Mouse (Mus musculus) c-Kit-negative CD71-positive TER-119-positive erythroid progenitor cells, embryonic 14.5 days (primary cell): Measurements from ENCODE around the gene Sh3bgrl3.

ENCODE experiments used
- DNase-seq: peaks from one replicate; pipeline ENCODE4 v3.0.0-alpha.2; 2013; ENCODE audit warnings: low read depth, low spot score

Sh3bgrl3 gene

GRCm38 (mm10) chr4:134128983-134129362 is 384 bp upstream of the Sh3bgrl3 start:
- DNase-seq = no peak

- no peak for DNase-seq
Observed at GRCm38 (mm10) chr4:134127793-134128192, 796 bp downstream of the Sh3bgrl3 start.

- no peak for DNase-seq
Observed at GRCm38 (mm10) chr4:134127121-134127455, 1.5 kb downstream of the Sh3bgrl3 start.

GRCm38 (mm10) chr4:134126300-134127120 is 2.1 kb downstream of the Sh3bgrl3 start:
- DNase-seq = no peak

GRCm38 (mm10) chr4:134125383-134126060 is 3.1 kb downstream of the Sh3bgrl3 start:
- DNase-seq = no peak

GRCm38 (mm10) chr4:134123680-134124551 is 4.7 kb downstream of the Sh3bgrl3 start:
- DNase-seq = no peak

- DNase-seq = no peak
Observed at GRCm38 (mm10) chr4:134123147-134123546, 5.4 kb downstream of the Sh3bgrl3 start.

- no peak for DNase-seq
Observed at GRCm38 (mm10) chr4:134122281-134122680, 6.3 kb downstream of the Sh3bgrl3 start.

- no peak for DNase-seq
Observed at GRCm38 (mm10) chr4:134121571-134121970, 7.0 kb downstream of the Sh3bgrl3 start.

- DNase-seq = no peak
Observed at GRCm38 (mm10) chr4:134120916-134121315, 7.7 kb downstream of the Sh3bgrl3 start.

GRCm38 (mm10) chr4:134120192-134120805 is 8.3 kb downstream of the Sh3bgrl3 start:
- DNase-seq = no peak

- no peak for DNase-seq
Observed at GRCm38 (mm10) chr4:134119644-134120043, 8.9 kb downstream of the Sh3bgrl3 start.

- no peak for DNase-seq
Observed at GRCm38 (mm10) chr4:134119042-134119441, 9.5 kb downstream of the Sh3bgrl3 start.

- DNase-seq = no peak
Observed at GRCm38 (mm10) chr4:134118126-134118800, 10.3 kb downstream of the Sh3bgrl3 start.

- no peak for DNase-seq
Observed at GRCm38 (mm10) chr4:134117012-134117411, 11.6 kb downstream of the Sh3bgrl3 start.

- DNase-seq = no peak
Observed at GRCm38 (mm10) chr4:134116501-134116900, 12.1 kb downstream of the Sh3bgrl3 start.

- DNase-seq = no peak
Observed at GRCm38 (mm10) chr4:134115215-134116144, 13.1 kb downstream of the Sh3bgrl3 start.

- no peak for DNase-seq
Observed at GRCm38 (mm10) chr4:134114038-134114437, 14.6 kb downstream of the Sh3bgrl3 start.

GRCm38 (mm10) chr4:134113356-134113994 is 15.1 kb downstream of the Sh3bgrl3 start:
- no peak for DNase-seq

- no peak for DNase-seq
Observed at GRCm38 (mm10) chr4:134112403-134112802, 16.2 kb downstream of the Sh3bgrl3 start.
